Mouse (Mus musculus) left cerebral cortex, adult 2 months (tissue): ENCODE results near the gene Bnip2. TPM values are rescaled to one million over a fixed set of nuclear protein-coding genes. Genes with fewer than 3 reads are reported as not detected.

Source experiments
- DNase-seq, 2 experiments: peaks; one replicate each; pipeline ENCODE4 v3.0.0; 2021 to 2022; ENCODE audit warnings: low spot score in 2 of 2, mixed read lengths in 1 of 2; ENCODE audit errors: extremely low spot score in 1 of 2
- H3K27ac ChIP-seq: fragments of 200-600 bp; 2 replicates; pipeline ENCODE4 v1.8.1; 2022
- H3K4me3 ChIP-seq: fragments of 200-600 bp; 2 replicates; pipeline ENCODE4 v1.8.1; 2022
- CTCF ChIP-seq: fragments of 200-600 bp; IDR thresholded peaks from 2 replicates; pipeline ENCODE4 v1.8.1; 2022; ENCODE audit warnings: antibody characterized with exemption, mild to moderate bottlenecking, moderate library complexity
- intact Hi-C: fragments of 180-260 bp; cut with DNase I; formaldehyde crosslinking; loops from one replicate; pipeline ENCODE4 v1.15.1; 2025
- total RNA-seq, 2 experiments: library from RNA; stranded (reverse); gene quantifications; 2 replicates each; pipeline ENCODE4 v1.2.3; 2021

Gene Bnip2
- total RNA-seq, 2 experiments from 2014 or later, result 42.9 to 43.2 TPM

DNA sequence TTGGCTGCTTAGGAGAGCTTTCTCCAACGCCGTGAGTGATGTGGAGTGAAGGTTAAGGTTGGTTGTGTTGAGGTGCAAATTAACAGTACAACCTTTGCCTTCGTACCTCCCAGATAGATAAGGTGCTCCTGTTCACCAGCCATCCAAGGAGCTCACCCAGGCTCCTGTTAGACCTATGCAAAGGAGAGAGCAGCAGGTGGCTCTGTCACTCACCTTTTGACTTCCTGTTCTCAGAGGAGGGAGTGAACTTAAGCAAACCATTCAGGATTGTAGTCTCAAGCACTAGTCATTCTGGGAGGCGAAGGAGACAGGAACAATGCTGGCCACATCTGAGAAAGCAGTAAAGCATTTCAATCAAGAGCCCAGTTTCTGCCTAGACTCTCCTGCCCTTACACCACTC, 47.4 kb downstream of the Bnip2 start:
- no peak overlapping the region for H3K27ac ChIP-seq
- no peak overlapping the region for H3K4me3 ChIP-seq
- no peak for DNase-seq
- intact Hi-C loops, result no loop called here
- no peak for TF ChIP-seq CTCF

- no peak for DNase-seq
- TF ChIP-seq CTCF, result no peak
- intact Hi-C loops, result no loop called here
- Histone ChIP-seq H3K27ac (no peak within 1 kb of the TSS), H3K4me3 (no peak within 1 kb of the TSS)
These were observed 48.7 kb downstream of the Bnip2 start, which contains the start of gene Gcnt3 for GRCm38 (mm10) chr9:70037988-70038387. Gcnt3 (minus strand) TSS chr9:70038088.

- no peak for DNase-seq
- Histone ChIP-seq H3K4me3 (no peak overlapping the region), H3K27ac (no peak overlapping the region)
- intact Hi-C loops, result no loop called here
- no peak for TF ChIP-seq CTCF
These were observed 50.5 kb downstream of the Bnip2 start for GRCm38 (mm10) chr9:70039597-70040385.

- H3K4me3 ChIP-seq, result no peak overlapping the region
These were observed 51.3 kb downstream of the Bnip2 start for GRCm38 (mm10) chr9:70040570-70040969.

DNA sequence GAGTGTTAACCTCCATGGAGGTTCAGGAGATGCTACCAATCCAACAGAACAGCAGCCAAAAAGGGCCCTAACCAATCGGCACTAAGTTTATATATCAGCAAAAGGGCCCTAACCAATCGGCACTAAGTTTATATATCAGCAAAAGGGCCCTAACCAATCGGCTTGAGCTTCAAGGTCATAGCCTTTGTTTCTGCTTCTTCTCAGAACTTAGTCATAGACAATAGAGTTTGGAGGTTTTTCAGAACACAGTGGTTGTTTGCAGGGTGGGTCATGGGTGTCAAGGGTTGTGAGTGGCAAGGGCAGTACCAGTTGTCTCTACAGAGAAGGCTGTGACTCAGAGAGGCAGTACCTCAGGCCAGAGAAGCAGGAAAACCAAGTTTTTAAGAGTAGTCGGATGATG, 52.9 kb downstream of the Bnip2 start:
- Histone ChIP-seq H3K4me3 (no peak overlapping the region), H3K27ac (no peak overlapping the region)
- intact Hi-C loops, result no loop called here
- no peak for DNase-seq
- TF ChIP-seq CTCF, result no peak

More at GRCm38 (mm10) chr9:70040570-70040969, 51.3 kb downstream of the Bnip2 start:
- no peak for DNase-seq
- H3K27ac ChIP-seq, result no peak overlapping the region
- no peak for TF ChIP-seq CTCF
- intact Hi-C loops, result no loop called here

DNA sequence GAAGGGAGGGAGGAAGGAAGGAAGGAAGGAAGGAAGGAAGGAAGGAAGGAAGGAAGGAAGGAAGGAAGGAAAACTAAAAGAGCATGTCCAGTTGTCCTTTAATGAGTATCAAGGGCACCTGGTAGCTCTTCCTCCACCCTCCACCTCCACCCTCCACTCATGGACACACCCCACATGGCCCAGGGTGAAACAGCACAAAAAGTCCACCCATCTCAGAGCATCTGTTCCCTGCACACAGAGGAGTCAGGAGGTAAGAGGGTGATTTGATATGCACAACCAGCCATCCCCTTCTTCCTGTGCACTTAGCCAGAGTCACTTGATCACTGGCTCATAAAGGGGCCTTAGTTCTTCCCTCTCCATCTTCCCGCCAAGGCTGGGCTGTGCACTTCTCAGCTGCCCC, 53.7 kb downstream of the Bnip2 start:
- TF ChIP-seq CTCF, result no peak
- intact Hi-C loops, result no loop called here
- DNase-seq, result no peak
- no peak overlapping the region for H3K27ac ChIP-seq
- H3K4me3 ChIP-seq, result no peak overlapping the region

GRCm38 (mm10) chr9:70044865-70045264, 55.6 kb downstream of the Bnip2 start:
- Histone ChIP-seq H3K27ac (no peak overlapping the region), H3K4me3 (no peak overlapping the region)
- no peak for TF ChIP-seq CTCF
- DNase-seq, result no peak
- intact Hi-C loops, result no loop called here

- intact Hi-C loops, result no loop called here
- DNase-seq, result no peak
- Histone ChIP-seq H3K4me3 (no peak overlapping the region), H3K27ac (no peak overlapping the region)
- no peak for TF ChIP-seq CTCF
These were observed 57.0 kb downstream of the Bnip2 start for GRCm38 (mm10) chr9:70046255-70046654.

GRCm38 (mm10) chr9:70047839-70048238, 58.6 kb downstream of the Bnip2 start:
- intact Hi-C loops, result no loop called here
- Histone ChIP-seq H3K4me3 (no peak overlapping the region), H3K27ac (no peak overlapping the region)
- no peak for TF ChIP-seq CTCF
- no peak for DNase-seq

GRCm38 (mm10) chr9:70048280-70048679, 59.0 kb downstream of the Bnip2 start:
- intact Hi-C loops, result no loop called here
- Histone ChIP-seq H3K27ac (no peak overlapping the region), H3K4me3 (no peak overlapping the region)
- DNase-seq, result no peak
- TF ChIP-seq CTCF, result no peak

GRCm38 (mm10) chr9:70048751-70049415, 59.6 kb downstream of the Bnip2 start:
- intact Hi-C loops, result no loop called here
- Histone ChIP-seq H3K27ac (no peak overlapping the region), H3K4me3 (no peak overlapping the region)
- no peak for TF ChIP-seq CTCF
- no peak for DNase-seq

GRCm38 (mm10) chr9:70049416-70049783, 60.1 kb downstream of the Bnip2 start:
- H3K27ac ChIP-seq, result no peak overlapping the region
- TF ChIP-seq CTCF, result no peak
- no peak overlapping the region for H3K4me3 ChIP-seq
- DNase-seq, result no peak
- intact Hi-C loops, result no loop called here

DNA sequence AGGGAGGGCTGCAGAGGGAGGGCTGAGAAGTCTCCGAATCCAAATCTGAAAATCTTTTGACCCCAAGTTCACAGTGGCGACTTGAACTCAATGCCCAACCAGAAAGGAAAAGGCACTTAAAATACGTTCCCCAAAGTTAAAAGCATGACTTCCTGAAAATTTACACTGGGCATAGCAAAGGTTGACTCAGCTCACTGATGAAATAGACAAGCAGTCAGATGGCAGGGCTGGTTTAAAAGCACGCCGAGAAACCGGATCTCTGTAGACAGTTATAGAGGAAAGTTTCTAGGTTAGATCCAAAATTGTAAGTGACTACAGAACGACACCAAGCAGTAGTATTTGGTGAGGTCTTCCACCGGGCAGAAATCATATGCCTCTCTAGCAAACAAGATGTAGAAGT, 60.6 kb downstream of the Bnip2 start:
- DNase-seq, result no peak
- Histone ChIP-seq H3K4me3 (no peak overlapping the region), H3K27ac (no peak overlapping the region)
- no peak for TF ChIP-seq CTCF
- intact Hi-C loops, result no loop called here
